Mouse (Mus musculus) thymus, adult 2 months (tissue): ENCODE results near the gene Znrf3.

ENCODE experiments used
- CTCF ChIP-seq: fragments of 200-500 bp; IDR thresholded peaks from 2 replicates; pipeline ENCODE4 v1.5.1; 2012; ENCODE audit warnings: mild to moderate bottlenecking, control low read depth, low read length, moderate library complexity, borderline replicate concordance; ENCODE audit not compliant: control insufficient read depth, poor library complexity, insufficient read depth; ENCODE audit errors: extremely low read depth
- POLR2A ChIP-seq: fragments of 200-500 bp; IDR thresholded peaks from 2 replicates; pipeline ENCODE4 v1.6.1; 2012; ENCODE audit warnings: mild to moderate bottlenecking, low read length, control low read depth, moderate library complexity; ENCODE audit not compliant: control insufficient read depth, poor library complexity, insufficient read depth; ENCODE audit errors: extremely low read depth

DNA sequence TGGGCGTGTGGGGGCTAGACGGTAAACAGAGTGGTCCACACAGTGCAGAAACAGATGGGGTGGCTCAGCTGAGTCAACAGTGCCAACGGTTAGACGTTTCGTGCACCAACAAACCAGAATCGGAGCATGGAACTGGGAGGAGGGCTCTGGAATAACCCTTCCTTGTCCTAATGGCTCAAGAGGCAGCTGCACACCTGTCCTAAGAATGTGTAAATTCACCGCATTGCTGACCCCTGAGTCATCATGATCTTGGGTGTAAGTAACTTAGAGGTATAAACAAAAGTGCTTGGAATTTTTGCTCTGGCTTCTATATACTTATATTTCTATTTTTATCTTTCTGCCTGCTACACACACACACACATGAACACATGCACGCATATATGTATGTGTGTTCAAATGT is 202.5 kb downstream of the Znrf3 start:
- TF ChIP-seq CTCF (no peak), POLR2A (no peak)
